Mouse (Mus musculus): ENCODE measurements at regions not wholly inside any gene's neighbourhood (a gene's known extent, or its start where the extent isn't known, plus 50 kb on each side); places are given as distances from the start of the nearest gene placed in this dataset.
A peak's percentile ranks its signal among the peaks of the same experiment; 100 is the strongest.
"Not testable (repeated sequence)": the region's sequence is repeated elsewhere in the genome, so short reads cannot be mapped to it uniquely, and the experiment has no call there.

DNA sequence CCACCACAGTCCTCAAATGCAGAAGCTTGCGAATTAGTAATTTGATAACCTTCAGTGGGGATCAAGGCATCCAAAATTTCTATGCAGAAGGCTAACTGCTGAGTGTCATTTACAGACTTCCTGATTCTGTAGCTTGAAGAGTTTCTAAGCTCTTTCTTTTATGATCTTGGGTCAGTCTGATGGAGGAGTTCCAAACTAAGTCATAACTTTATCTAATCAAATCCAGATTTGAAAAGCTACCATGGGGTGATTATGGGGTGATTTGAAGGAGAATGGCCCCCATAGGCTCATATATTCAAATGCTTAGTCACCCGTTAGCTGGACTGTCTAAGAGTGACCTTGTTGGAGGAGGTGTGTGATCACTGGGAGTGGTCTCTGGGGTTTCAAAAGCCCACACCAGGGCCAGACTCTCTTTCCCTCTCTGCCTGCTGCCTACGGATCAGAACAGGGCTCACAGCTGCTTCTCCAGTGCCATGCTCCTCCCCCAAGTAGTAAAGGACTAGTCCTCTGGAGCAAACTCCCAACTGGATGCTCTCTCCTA lies 152.0 kb upstream of the Supt20 start:
- no peak for DNase-seq (ENCODE audit: low spot score)
- intact Hi-C loops (cut with DNase I): no loop called here

DNA sequence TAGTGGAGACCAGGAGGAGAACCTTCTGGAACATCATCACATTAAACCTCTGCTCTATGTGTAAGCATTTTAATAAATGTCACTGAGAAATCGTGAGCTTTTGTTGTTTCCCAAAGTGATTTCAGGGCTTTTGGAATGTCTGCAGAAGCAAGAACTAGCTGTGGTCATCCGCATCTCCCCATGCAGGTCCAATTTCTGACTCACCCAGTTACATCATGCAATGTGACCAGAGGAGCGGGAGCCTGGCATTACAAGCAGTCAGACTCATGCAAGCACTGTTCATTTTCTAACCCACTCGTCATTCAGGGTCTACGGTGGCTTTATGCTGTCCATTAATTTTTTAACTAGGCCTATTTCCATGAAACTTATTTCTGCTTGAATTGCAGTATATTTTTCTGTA lies 151.2 kb upstream of the Supt20 start:
- intact Hi-C loops (cut with DNase I): no loop called here
- peak; percentile 28 for DNase-seq (ENCODE audit: low spot score)

- intact Hi-C loops (cut with DNase I): no loop called here
- DNase-seq (ENCODE audit: low spot score): no peak
Observed at GRCm38 (mm10) chr3:54545393-54545792, 147.2 kb upstream of the Supt20 start.

DNA sequence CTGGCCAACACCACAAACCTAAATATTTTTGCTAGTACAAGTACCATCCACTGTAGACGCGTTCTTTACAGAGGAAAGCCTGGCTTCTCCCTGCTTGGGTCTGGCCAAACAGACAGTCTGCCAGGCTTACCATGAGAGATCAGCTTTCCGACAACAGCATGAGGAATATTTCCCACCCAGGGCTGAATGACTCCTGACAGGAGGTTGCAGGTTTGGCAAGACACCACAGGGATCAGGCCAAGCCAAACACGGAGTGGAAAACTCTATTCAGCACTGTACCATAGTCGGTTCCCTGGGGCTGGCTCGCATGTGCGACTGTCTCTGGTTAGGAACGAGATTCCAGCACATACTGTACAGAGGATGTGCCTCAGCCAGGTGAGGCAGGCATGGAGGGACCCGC lies 140.7 kb upstream of the Supt20 start:
- peak; percentile 59 for DNase-seq (ENCODE audit: low spot score)
- intact Hi-C loops (cut with DNase I): no loop called here

- intact Hi-C loops (cut with DNase I): no loop called here
- DNase-seq (ENCODE audit: low spot score): no peak
Observed at GRCm38 (mm10) chr3:54555954-54556353, 136.7 kb upstream of the Supt20 start.

- intact Hi-C loops (cut with DNase I): no loop called here
- no peak for DNase-seq (ENCODE audit: low spot score)
Observed at GRCm38 (mm10) chr3:54559053-54559452, 133.6 kb upstream of the Supt20 start.

- intact Hi-C loops (cut with DNase I): no loop called here
- DNase-seq (ENCODE audit: low spot score): no peak
Observed at GRCm38 (mm10) chr3:54559527-54559926, 133.1 kb upstream of the Supt20 start.

DNA sequence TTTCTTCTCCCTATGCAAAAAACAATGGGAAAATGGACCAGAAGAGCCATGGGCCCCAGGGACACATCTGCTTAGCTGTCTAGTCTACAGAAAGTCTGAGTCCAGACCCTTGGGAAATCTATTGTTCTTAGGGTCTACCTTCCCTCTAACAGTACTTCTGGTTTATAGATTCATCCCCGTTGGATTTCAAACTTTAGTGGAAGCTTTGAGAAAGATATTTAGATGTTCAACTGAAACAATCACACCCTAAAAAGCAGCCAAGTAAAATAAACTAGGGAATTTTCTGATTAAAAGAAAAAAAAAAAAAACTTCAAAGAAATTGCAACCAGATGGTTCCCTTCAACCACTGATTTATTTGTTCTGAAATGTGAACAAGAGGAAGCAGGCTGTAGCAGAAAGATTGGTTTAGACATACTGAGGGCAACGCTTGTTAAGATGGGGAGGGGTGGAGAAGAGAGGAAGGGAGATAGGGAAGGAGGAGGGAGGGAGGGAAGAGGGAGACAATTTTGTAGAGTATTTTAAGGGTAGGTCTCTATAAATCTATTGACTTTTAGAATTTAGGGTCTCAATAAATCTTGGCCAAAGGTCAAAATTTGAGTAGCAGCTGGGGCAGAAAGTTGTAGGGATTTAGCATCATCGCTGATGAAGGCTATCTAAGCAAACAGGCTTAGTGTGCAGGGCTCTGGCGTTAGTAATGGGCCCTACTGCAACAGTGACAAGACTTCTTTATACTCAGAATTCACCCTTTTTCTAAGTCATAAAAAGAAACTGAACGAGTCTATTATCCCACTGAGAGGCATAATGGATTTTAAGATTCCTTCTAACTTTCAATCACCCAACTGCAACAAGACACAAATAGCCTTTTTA lies 132.3 kb upstream of the Supt20 start:
- no peak for DNase-seq (ENCODE audit: low spot score)
- intact Hi-C loops (cut with DNase I): no loop called here

DNA sequence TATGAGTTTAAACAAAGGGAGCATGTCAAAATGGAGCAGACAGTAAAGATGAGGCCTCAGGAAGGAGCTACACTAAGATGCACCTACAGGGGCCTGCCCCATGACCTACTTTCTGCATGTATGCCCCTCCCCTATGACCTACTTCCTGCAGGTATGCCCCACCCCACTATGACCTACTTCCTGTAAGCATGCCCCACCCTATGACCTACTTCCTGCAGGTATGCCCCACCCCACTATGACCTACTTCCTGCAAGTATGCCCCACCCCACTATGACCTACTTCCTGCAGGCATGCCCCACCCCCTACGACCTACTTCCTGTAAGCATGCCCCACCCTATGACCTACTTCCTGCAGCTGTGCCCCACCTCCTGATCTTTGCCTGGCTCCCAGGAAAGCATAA lies 125.3 kb upstream of the Supt20 start:
- DNase-seq (ENCODE audit: low spot score): no peak
- intact Hi-C loops (cut with DNase I): no loop called here

GRCm38 (mm10) chr3:54568096-54568495 lies 124.5 kb upstream of the Supt20 start:
- intact Hi-C loops (cut with DNase I): no loop called here
- DNase-seq (ENCODE audit: low spot score): peak; percentile 12

GRCm38 (mm10) chr3:54570501-54570900 lies 122.1 kb upstream of the Supt20 start:
- DNase-seq (ENCODE audit: low spot score): no peak
- intact Hi-C loops (cut with DNase I): no loop called here

DNA sequence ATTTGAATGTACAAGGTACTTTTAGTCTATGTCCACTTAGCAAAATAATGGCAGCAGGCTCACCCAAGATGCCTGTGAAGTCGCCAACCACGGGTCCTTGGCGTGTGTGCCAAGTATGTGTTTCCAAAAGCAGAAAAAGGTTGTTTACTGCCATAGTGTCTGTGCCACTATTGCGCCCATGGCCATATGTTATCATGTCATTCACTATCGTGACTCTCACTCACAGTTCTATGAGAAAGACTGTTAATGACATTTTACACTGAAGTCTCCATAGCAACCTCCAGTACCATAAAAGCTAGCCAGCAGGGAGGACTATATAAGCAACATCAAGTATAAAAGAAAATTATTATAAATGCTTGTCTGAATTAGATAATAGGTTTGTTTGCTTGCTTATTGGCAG lies 114.8 kb upstream of the Supt20 start:
- DNase-seq (ENCODE audit: low spot score): no peak
- intact Hi-C loops (cut with DNase I): no loop called here

- intact Hi-C loops (cut with DNase I): no loop called here
- no peak for DNase-seq (ENCODE audit: low spot score)
Observed at GRCm38 (mm10) chr3:54579425-54579824, 113.2 kb upstream of the Supt20 start.

- DNase-seq (ENCODE audit: low spot score): no peak
- intact Hi-C loops (cut with DNase I): no loop called here
Observed at GRCm38 (mm10) chr3:54580339-54580738, 112.3 kb upstream of the Supt20 start.

DNA sequence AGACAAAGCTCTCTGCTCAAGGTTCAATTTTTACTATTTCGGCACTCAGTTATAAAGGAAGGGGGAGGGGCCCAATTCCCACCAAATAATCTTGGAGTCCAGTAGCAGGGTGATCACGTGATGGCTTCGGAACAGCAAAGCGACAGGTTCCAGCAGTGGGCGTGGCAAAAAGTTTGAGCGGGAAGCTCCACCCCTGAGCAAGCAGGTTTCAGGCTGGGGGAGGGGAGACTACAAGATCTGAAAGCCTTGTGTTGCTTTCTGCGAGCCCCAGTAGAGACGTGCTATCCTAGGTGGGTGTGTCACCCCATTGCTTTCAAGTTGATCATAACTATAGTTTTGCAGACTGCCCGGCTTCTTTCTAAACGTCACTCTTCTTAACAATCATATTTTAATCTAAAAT lies 106.8 kb upstream of the Supt20 start:
- DNase-seq (ENCODE audit: low spot score); intact Hi-C loops (cut with DNase I): not testable (repeated sequence)

DNA sequence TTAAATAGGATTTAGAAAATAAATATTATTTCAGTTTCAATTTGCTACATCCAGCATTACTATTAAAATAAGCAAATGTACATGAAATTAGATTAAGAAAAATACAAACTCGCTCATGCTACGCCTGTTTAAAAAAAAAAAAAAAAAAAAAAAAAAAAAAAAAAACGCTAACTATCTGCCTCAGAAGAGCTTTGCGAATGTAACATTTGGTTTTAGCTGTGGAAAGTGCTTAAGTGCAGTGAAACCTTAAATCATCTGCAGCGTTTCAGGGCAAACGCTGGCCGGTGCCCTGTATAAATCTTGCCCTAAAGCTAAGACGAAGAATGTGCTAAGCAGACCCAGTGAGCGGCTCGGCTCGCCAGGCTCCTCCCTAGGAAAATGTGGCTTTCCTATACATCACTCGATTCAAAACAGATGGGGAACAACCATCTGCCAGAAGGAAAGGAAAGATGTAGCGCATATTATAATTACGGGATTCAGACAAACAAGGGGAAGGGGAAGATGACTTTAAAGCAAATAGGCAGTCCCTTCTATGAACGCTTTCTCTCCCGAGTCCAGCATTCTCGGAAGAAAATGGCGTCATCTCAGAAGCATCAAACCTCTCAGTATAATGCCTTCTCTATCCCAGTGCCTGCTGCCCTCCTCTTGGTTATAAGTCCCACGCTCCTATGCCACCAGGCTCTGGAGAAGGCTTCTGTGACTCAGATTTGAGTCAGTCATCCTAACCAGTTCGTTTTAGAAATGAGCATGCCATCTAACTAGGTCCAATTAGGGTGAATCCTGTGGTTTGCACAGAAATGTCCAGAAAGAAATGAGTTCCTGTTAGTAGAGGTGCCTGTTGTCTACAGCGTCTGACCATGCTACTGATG lies 105.2 kb upstream of the Supt20 start:
- DNase-seq (ENCODE audit: low spot score): no peak
- intact Hi-C loops (cut with DNase I): no loop called here

GRCm38 (mm10) chr3:54588198-54588597 lies 104.4 kb upstream of the Supt20 start:
- no peak for DNase-seq (ENCODE audit: low spot score)
- intact Hi-C loops (cut with DNase I): no loop called here

DNA sequence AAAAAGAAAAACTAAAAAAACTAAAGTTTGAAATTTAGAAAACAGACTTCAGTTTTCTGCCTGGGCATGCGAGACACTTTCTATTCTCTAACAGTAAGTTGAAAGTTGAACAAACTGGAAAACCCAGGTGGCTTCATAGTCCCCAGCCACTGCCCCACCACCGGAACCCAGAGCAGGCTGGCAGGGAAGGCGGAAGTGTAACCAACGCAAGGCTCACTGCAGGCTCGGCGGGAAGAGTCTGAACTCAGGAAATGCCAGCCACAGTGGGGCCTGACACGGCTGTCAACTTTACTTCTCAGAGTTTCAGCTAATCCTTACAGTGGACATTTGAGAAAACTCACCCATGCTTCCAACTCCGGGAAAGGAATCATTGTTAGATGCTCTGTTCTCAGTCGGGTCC lies 102.6 kb upstream of the Supt20 start:
- intact Hi-C loops (cut with DNase I): loop anchor here (5.0 kb wide), 1 partner anchor 233 kb away; no protein-coding TSS in a partner anchor
- no peak for DNase-seq (ENCODE audit: low spot score)

- no peak for DNase-seq (ENCODE audit: low spot score)
- intact Hi-C loops (cut with DNase I): loop anchor here (5.0 kb wide), 1 partner anchor 234 kb away; no protein-coding TSS in a partner anchor
Observed at GRCm38 (mm10) chr3:54591160-54591559, 101.4 kb upstream of the Supt20 start.

- intact Hi-C loops (cut with DNase I): loop anchor here (5.0 kb wide), 1 partner anchor 235 kb away; no protein-coding TSS in a partner anchor
- DNase-seq (ENCODE audit: low spot score): no peak
Observed at GRCm38 (mm10) chr3:54592064-54592463, 100.5 kb upstream of the Supt20 start.
